Mouse (Mus musculus): ENCODE results near the gene Polr2h.

GRCm38 (mm10) chr16:20706407-20707055, 10.9 kb upstream of the Polr2h start:
- TF ChIP-seq EP300 (IDR thresholded peaks at IDR 0.05; ENCODE audit: insufficient read depth, low read depth, low read length) (no peak), CTCF (IDR thresholded peaks at IDR 0.05) (no peak), POLR2A (IDR thresholded peaks at IDR 0.05; ENCODE audit: insufficient read depth, low read depth, low read length) (no peak)
